Mouse (Mus musculus): ENCODE results near the gene Mknk1. TPM values are rescaled to one million over a fixed set of nuclear protein-coding genes. Genes with fewer than 3 reads are reported as not detected.
A peak's percentile ranks its signal among the peaks of the same experiment; 100 is the strongest.

The Mknk1 gene
- polyA plus RNA-seq, 1 experiment from 2014 or later: 43.1 TPM

GRCm38 (mm10) chr4:115869512-115870210 is 30.7 kb downstream of the Mknk1 start:
- H3K9me3 ChIP-seq: no peaks in the 10 kb centered on the region
- H3K36me3 ChIP-seq: peaks cover 17% of the 10 kb centered on the region
- H3K9ac ChIP-seq: no peak overlapping the region
- no peaks in the 10 kb centered on the region for H3K4me1 ChIP-seq
- 54% methylated on average over 16 of the region's 16 CpGs for WGBS
- no peak overlapping the region for H3K27ac ChIP-seq
- H3K4me3 ChIP-seq (replicated peaks): no peak overlapping the region
- no peaks in the 10 kb centered on the region for H3K27me3 ChIP-seq (replicated peaks)
- no peak for ATAC-seq (ENCODE audit: insufficient read depth, low FRiP score, low read depth)
- no peak overlapping the region for H3K4me2 ChIP-seq

DNA sequence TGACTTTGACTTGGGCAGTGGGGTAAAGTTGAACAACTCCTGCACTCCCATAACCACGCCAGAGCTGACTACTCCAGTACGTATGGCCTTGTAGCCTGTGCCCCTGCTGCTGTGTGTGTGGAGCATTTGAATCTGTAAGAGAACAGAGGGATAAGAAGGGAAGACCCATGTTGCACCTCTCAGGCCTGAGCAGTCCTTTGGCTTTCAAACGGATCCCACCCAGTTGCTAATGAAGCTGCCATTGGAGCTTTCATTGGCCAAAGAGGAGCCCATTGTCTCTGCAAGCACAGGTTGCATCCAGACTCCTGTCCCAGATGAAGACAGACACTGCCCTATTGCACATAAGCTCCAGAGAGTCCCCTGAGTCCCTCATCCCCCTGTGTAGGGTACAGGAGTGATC is 34.2 kb downstream of the Mknk1 start:
- no peak for ATAC-seq (ENCODE audit: insufficient read depth, low FRiP score, low read depth)
- Histone ChIP-seq H3K27ac (no peak overlapping the region), H3K4me2 (no peak overlapping the region), H3K27me3 (replicated peaks) (no peaks in the 10 kb centered on the region), H3K9me3 (no peaks in the 10 kb centered on the region), H3K9ac (no peak overlapping the region), H3K4me3 (replicated peaks) (no peak overlapping the region), H3K36me3 (peaks cover 10% of the 10 kb centered on the region), H3K4me1 (0 out of 2 replicates have a peak, but pooled peaks cover under 1% of the 10 kb centered on the region)
- WGBS: 80% methylated on average over 3 of the region's 3 CpGs

- H3K36me3 ChIP-seq: peaks cover 6% of the 10 kb centered on the region; the same call in 1 of the 2 replicates
- no peak for ATAC-seq (ENCODE audit: insufficient read depth, low FRiP score, low read depth)
- 0 out of 2 replicates have a peak, but pooled peaks cover 3% of the 10 kb centered on the region for H3K4me1 ChIP-seq
- no peak overlapping the region for H3K27ac ChIP-seq
- H3K9ac ChIP-seq: no peak overlapping the region
- no peaks in the 10 kb centered on the region for H3K27me3 ChIP-seq (replicated peaks)
- no peak overlapping the region for H3K4me3 ChIP-seq (replicated peaks)
- H3K9me3 ChIP-seq: no peaks in the 10 kb centered on the region
- 15% methylated on average over 11 of the region's 11 CpGs for WGBS
- no peak overlapping the region for H3K4me2 ChIP-seq
These were observed 39.2 kb downstream of the Mknk1 start for GRCm38 (mm10) chr4:115878216-115878678.

DNA sequence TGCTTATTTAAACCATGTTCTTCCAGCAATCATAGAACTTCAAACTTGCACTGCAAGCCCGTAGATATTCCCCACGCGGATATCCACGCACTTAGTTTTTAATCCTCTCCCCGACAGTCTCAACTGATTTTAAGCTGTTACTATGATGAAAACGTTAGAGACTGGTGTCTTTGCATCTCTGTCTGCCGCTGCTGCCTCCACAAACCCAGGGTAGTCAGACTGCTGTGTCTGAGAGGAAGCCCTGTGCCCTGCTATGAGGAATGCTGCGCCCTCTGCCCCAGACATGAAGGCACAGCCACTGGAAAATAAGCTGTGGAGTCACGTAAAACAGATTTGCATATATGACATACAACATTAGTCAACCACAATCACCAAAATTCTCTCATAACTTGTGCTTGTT is 39.8 kb downstream of the Mknk1 start:
- H3K4me1 ChIP-seq: 0 out of 2 replicates have a peak, but pooled peaks cover 3% of the 10 kb centered on the region
- no peak overlapping the region for H3K27ac ChIP-seq
- no peaks in the 10 kb centered on the region for H3K27me3 ChIP-seq (replicated peaks)
- H3K9ac ChIP-seq: no peak overlapping the region
- 55% methylated on average over 9 of the region's 9 CpGs for WGBS
- no peak overlapping the region for H3K4me3 ChIP-seq (replicated peaks)
- 0 out of 2 replicates have a peak, but pooled peaks cover 3% of the 10 kb centered on the region for H3K36me3 ChIP-seq
- no peaks in the 10 kb centered on the region for H3K9me3 ChIP-seq
- no peak for ATAC-seq (ENCODE audit: insufficient read depth, low FRiP score, low read depth)
- H3K4me2 ChIP-seq: no peak overlapping the region

DNA sequence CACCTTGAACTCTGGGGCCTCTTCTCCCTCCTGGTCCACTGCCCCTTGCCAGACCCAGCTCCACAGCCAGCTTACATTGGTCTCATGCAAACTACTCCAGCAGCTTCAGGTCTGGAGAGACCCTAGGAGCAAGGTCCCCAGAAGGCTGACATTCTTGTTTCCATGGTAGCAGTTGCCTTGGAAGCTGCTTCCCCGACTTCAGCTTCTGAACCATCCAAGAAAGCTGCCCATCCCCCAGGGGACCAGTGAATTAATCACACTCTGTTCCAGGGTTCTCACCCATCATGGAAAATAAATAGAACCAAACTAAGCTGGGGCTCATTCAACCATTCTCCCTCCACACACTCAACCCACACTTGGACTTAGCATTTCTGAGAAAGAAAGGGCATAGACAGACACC is 42.2 kb downstream of the Mknk1 start:
- Histone ChIP-seq H3K4me3 (replicated peaks) (no peak overlapping the region), H3K9me3 (no peaks in the 10 kb centered on the region), H3K36me3 (no peaks in the 10 kb centered on the region), H3K4me1 (0 out of 2 replicates have a peak, but pooled peaks cover 3% of the 10 kb centered on the region), H3K9ac (no peak overlapping the region), H3K27me3 (replicated peaks) (no peaks in the 10 kb centered on the region), H3K27ac (no peak overlapping the region), H3K4me2 (no peak overlapping the region)
- ATAC-seq (ENCODE audit: insufficient read depth, low FRiP score, low read depth): no peak
- 14% methylated on average over 1 of the region's 1 CpGs for WGBS

GRCm38 (mm10) chr4:115882195-115882594 is 43.2 kb downstream of the Mknk1 start:
- Histone ChIP-seq H3K27me3 (replicated peaks) (no peaks in the 10 kb centered on the region), H3K36me3 (no peaks in the 10 kb centered on the region), H3K4me1 (0 out of 2 replicates have a peak, but pooled peaks cover 3% of the 10 kb centered on the region), H3K4me3 (replicated peaks) (no peak overlapping the region), H3K9ac (no peak overlapping the region), H3K9me3 (no peaks in the 10 kb centered on the region), H3K27ac (no peak overlapping the region), H3K4me2 (no peak overlapping the region)
- 48% methylated on average over 4 of the region's 4 CpGs for WGBS
- no peak for ATAC-seq (ENCODE audit: insufficient read depth, low FRiP score, low read depth)

GRCm38 (mm10) chr4:115884022-115884421 is 45.0 kb downstream of the Mknk1 start, which contains the start of gene Kncn:
TSS of gene Kncn (plus strand) at chr4:115884400.
- Histone ChIP-seq H3K27me3 (replicated peaks) (no peaks in the 10 kb centered on the region), H3K27ac (no peak within 1 kb of the TSS), H3K4me3 (replicated peaks) (no peak within 1 kb of the TSS), H3K36me3 (no peaks in the 10 kb centered on the region), H3K4me2 (no peak within 1 kb of the TSS), H3K9ac (no peak within 1 kb of the TSS), H3K9me3 (no peaks in the 10 kb centered on the region), H3K4me1 (no peaks in the 10 kb centered on the region)
- 67% methylated on average over 6 of the region's 6 CpGs for WGBS
- ATAC-seq (ENCODE audit: insufficient read depth, low FRiP score, low read depth): no peak

DNA sequence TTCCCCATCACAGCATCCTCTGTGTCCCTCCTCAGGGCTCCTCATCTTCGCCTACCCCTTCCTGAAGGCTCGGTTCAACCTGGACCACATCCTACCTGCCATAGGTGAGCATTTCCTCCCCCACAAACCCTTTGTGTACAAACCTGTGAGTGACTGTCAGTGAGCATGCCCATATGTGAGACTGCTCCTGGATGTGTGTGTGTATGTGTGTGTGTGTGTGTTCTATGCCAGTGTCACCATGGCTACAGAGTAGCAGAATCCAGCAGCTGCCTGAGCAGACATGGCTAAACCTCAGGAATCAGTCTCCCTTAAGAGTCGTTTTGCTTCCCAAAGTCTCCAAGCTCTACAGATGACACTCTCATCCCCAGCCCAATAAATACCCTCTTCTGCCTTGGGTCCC is 46.8 kb downstream of the Mknk1 start:
- H3K9me3 ChIP-seq: no peaks in the 10 kb centered on the region
- 68% methylated on average over 3 of the region's 3 CpGs for WGBS
- no peak overlapping the region for H3K4me2 ChIP-seq
- peaks cover 12% of the 10 kb centered on the region for H3K27me3 ChIP-seq (replicated peaks)
- no peaks in the 10 kb centered on the region for H3K36me3 ChIP-seq
- no peak overlapping the region for H3K27ac ChIP-seq
- no peak overlapping the region for H3K9ac ChIP-seq
- no peak for ATAC-seq (ENCODE audit: insufficient read depth, low FRiP score, low read depth)
- H3K4me1 ChIP-seq: peaks cover 7% of the 10 kb centered on the region
- no peak overlapping the region for H3K4me3 ChIP-seq (replicated peaks)

- H3K4me3 ChIP-seq (replicated peaks): no peak overlapping the region
- H3K4me2 ChIP-seq: no peak overlapping the region
- H3K9me3 ChIP-seq: no peaks in the 10 kb centered on the region
- no peaks in the 10 kb centered on the region for H3K36me3 ChIP-seq
- H3K27ac ChIP-seq: no peak overlapping the region
- ATAC-seq (ENCODE audit: insufficient read depth, low FRiP score, low read depth): no peak
- WGBS: 43% methylated on average over 1 of the region's 1 CpGs
- H3K4me1 ChIP-seq: peaks cover 7% of the 10 kb centered on the region
- peaks cover 20% of the 10 kb centered on the region for H3K27me3 ChIP-seq (replicated peaks)
- H3K9ac ChIP-seq: no peak overlapping the region
These were observed 47.9 kb downstream of the Mknk1 start for GRCm38 (mm10) chr4:115886875-115887274.

GRCm38 (mm10) chr4:115890066-115890465 is 51.1 kb downstream of the Mknk1 start:
- Histone ChIP-seq H3K4me2 (peak overlapping the region; percentile 59), H3K27ac (no peak overlapping the region), H3K9ac (no peak overlapping the region), H3K9me3 (no peaks in the 10 kb centered on the region), H3K4me3 (replicated peaks) (peak overlapping the region; percentile 21), H3K36me3 (no peaks in the 10 kb centered on the region), H3K4me1 (peaks cover 7% of the 10 kb centered on the region), H3K27me3 (replicated peaks) (peaks cover 25% of the 10 kb centered on the region)
- 12% methylated on average over 6 of the region's 6 CpGs for WGBS
- no peak for ATAC-seq (ENCODE audit: insufficient read depth, low FRiP score, low read depth)

- H3K4me2 ChIP-seq: peak within 1 kb of the TSS; percentile 59
- H3K9ac ChIP-seq: no peak within 1 kb of the TSS
- H3K4me3 ChIP-seq (replicated peaks): peak within 1 kb of the TSS; percentile 21
- H3K36me3 ChIP-seq: no peaks in the 10 kb centered on the region
- no peak within 1 kb of the TSS for H3K27ac ChIP-seq
- 2% methylated on average over 31 of the region's 31 CpGs for WGBS
- H3K9me3 ChIP-seq: no peaks in the 10 kb centered on the region
- 0 out of 2 replicates have a peak, but pooled peaks have one; percentile 10 for ATAC-seq (ENCODE audit: insufficient read depth, low FRiP score, low read depth)
- peaks cover 25% of the 10 kb centered on the region for H3K27me3 ChIP-seq (replicated peaks)
- H3K4me1 ChIP-seq: peaks cover 7% of the 10 kb centered on the region
These were observed 51.6 kb downstream of the Mknk1 start, which contains the start of gene 6430628N08Rik for GRCm38 (mm10) chr4:115890553-115890952. TSS of gene 6430628N08Rik (plus strand) at chr4:115890665.

DNA sequence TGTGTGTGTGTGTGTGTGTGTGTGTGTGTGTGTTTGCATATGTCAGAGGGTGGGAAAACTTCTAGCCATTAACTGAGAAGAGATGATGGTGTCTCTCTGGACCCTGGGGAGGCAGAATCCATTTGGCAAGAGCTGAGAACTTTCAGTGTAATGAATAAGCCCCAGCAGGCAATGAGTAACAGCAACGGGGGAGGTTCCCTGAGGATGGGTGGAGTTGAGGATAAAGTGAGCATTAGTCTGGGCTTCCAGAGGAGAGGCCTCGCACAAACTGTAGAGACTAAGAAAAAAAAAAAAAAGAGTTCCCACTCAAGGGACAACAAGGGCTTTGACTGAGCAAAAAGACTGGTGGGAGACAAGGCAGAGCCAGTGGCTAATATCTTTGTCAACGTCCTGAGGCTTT is 55.3 kb downstream of the Mknk1 start:
- H3K27ac ChIP-seq: no peak overlapping the region
- 24% methylated on average over 3 of the region's 3 CpGs for WGBS
- H3K27me3 ChIP-seq (replicated peaks): peaks cover 58% of the 10 kb centered on the region
- H3K9ac ChIP-seq: no peak overlapping the region
- peaks cover 15% of the 10 kb centered on the region for H3K4me1 ChIP-seq
- no peaks in the 10 kb centered on the region for H3K9me3 ChIP-seq
- H3K36me3 ChIP-seq: no peaks in the 10 kb centered on the region
- no peak overlapping the region for H3K4me3 ChIP-seq (replicated peaks)
- no peak overlapping the region for H3K4me2 ChIP-seq
- ATAC-seq (ENCODE audit: insufficient read depth, low FRiP score, low read depth): no peak
